Mouse (Mus musculus) erythroblast, embryonic 14.5 days (primary cell): Measurements from ENCODE around the gene Kdm8.

ENCODE experiments used
- GATA1 ChIP-seq: IDR thresholded peaks from 2 replicates; pipeline ENCODE4 v1.6.1; 2012; ENCODE audit warnings: low read length, inconsistent platforms, mixed read lengths
- TAL1 ChIP-seq: IDR thresholded peaks from 3 replicates; pipeline ENCODE4 v1.6.1; 2012; ENCODE audit warnings: low read length, inconsistent platforms, mixed read lengths

GRCm38 (mm10) chr7:125428381-125428780, 16.1 kb upstream of the Kdm8 start:
- TF ChIP-seq TAL1 (no peak), GATA1 (no peak)
